Mouse (Mus musculus) C2C12 (cell line): Measurements from ENCODE around the gene Mospd3. TPM values are rescaled to one million over a fixed set of nuclear protein-coding genes. Genes with fewer than 3 reads are reported as not detected.
"Not testable (repeated sequence)": the region's sequence is repeated elsewhere in the genome, so short reads cannot be mapped to it uniquely, and the experiment has no call there.

Experiments
- H3K27me3 ChIP-seq: one replicate; pipeline ENCODE4 v1.6.1; 2011; ENCODE audit not compliant: control insufficient read depth, insufficient read depth, insufficient read length
- H3K36me3 ChIP-seq: one replicate; pipeline ENCODE4 v1.6.1; 2011; ENCODE audit not compliant: control insufficient read depth, insufficient read depth
- H3K4me3 ChIP-seq: one replicate; pipeline ENCODE4 v1.5.1; 2011; ENCODE audit warnings: mild to moderate bottlenecking, control low read depth; ENCODE audit not compliant: poor library complexity, insufficient read depth, severe bottlenecking
- H3K79me2 ChIP-seq: one replicate; pipeline ENCODE4 v1.6.1; 2011; ENCODE audit not compliant: control insufficient read depth, insufficient read depth
- H3K79me3 ChIP-seq: one replicate; pipeline ENCODE4 v1.6.1; 2011; ENCODE audit warnings: low read depth, control low read depth
- H3ac ChIP-seq: one replicate; pipeline ENCODE3; 2011; ENCODE audit warnings: low read depth; ENCODE audit not compliant: control insufficient read depth, insufficient read length
- CEBPB ChIP-seq: IDR thresholded peaks from one replicate; pipeline ENCODE4 v1.6.1; 2011; ENCODE audit warnings: low read depth, mild to moderate bottlenecking, control low read depth, moderate library complexity
- CTCF ChIP-seq: IDR thresholded peaks from one replicate; pipeline ENCODE4 v1.5.1; 2011; ENCODE audit not compliant: control insufficient read depth, insufficient read depth, insufficient read length
- FOSL1 ChIP-seq: IDR thresholded peaks from one replicate; pipeline ENCODE4 v1.8.0; 2011; ENCODE audit warnings: mild to moderate bottlenecking, low read length; ENCODE audit not compliant: poor library complexity, insufficient read depth, severe bottlenecking
- MAX ChIP-seq: IDR thresholded peaks from one replicate; pipeline ENCODE4 v1.6.1; 2011; ENCODE audit warnings: mild to moderate bottlenecking, control low read depth
- MYOD1 ChIP-seq: IDR thresholded peaks from one replicate; pipeline ENCODE4 v1.6.1; 2011; ENCODE audit warnings: low read depth; ENCODE audit not compliant: control insufficient read depth, insufficient read length
- MYOG ChIP-seq: IDR thresholded peaks from one replicate; pipeline ENCODE4 v1.6.1; 2011; ENCODE audit not compliant: control insufficient read depth, insufficient read length; ENCODE audit errors: extremely low read depth
- USF1 ChIP-seq: IDR thresholded peaks from one replicate; pipeline ENCODE4 v1.6.1; 2011; ENCODE audit warnings: low read depth, mild to moderate bottlenecking, control low read depth, moderate library complexity
- polyA plus RNA-seq: library from polyadenylated mRNA; unstranded; fragments of >200 nt; fragmentation: generic; extraction: Trizol; gene quantifications from one replicate; pipeline ENCODE4 v1.2.1, GENCODE M21; 2012; ENCODE audit warnings: missing spikeins

Mospd3 gene
- polyA plus RNA-seq, 1 experiment, result 28.6 TPM

- TF ChIP-seq USF1, result no peak
- TF ChIP-seq MAX, result no peak
- TF ChIP-seq FOSL1, result no peak
- TF ChIP-seq CEBPB, result no peak
- TF ChIP-seq CTCF, result no peak
- no peak for TF ChIP-seq MYOD1
- TF ChIP-seq MYOG, result no peak
- Histone ChIP-seq H3ac (peak overlapping the region; percentile 3), H3K79me2 (peaks cover 40% of the 10 kb centered on the region), H3K36me3 (peaks cover 7% of the 10 kb centered on the region), H3K27me3 (no peaks in the 10 kb centered on the region), H3K4me3 (peak overlapping the region; percentile 39), H3K79me3 (peaks cover 29% of the 10 kb centered on the region)
These were observed 27.1 kb upstream of the Mospd3 start for GRCm38 (mm10) chr5:137627991-137628390.

GRCm38 (mm10) chr5:137623937-137624530 lies 23.2 kb upstream of the Mospd3 start:
- TF ChIP-seq CEBPB (no peak), CTCF (no peak), MYOD1 (no peak), MYOG (no peak), FOSL1 (no peak), MAX (no peak), USF1 (no peak)
- Histone ChIP-seq H3K4me3 (no peak overlapping the region), H3K27me3 (no peaks in the 10 kb centered on the region), H3K36me3 (no peaks in the 10 kb centered on the region), H3K79me2 (peaks cover under 1% of the 10 kb centered on the region), H3ac (no peak overlapping the region), H3K79me3 (no peaks in the 10 kb centered on the region)

- peaks cover 4% of the 10 kb centered on the region for H3K79me3 ChIP-seq
- no peak overlapping the region for H3K4me3 ChIP-seq
- no peaks in the 10 kb centered on the region for H3K27me3 ChIP-seq
- TF ChIP-seq CEBPB (no peak), CTCF (no peak), FOSL1 (no peak), USF1 (no peak), MYOG (no peak), MYOD1 (no peak), MAX (no peak)
- no peaks in the 10 kb centered on the region for H3K36me3 ChIP-seq
- H3ac ChIP-seq, result no peak overlapping the region
- peaks cover 27% of the 10 kb centered on the region for H3K79me2 ChIP-seq
These were observed 14.5 kb upstream of the Mospd3 start for GRCm38 (mm10) chr5:137615347-137615746.

GRCm38 (mm10) chr5:137614921-137615320 lies 14.1 kb upstream of the Mospd3 start:
- H3K4me3 ChIP-seq, H3K79me3 ChIP-seq, H3K27me3 ChIP-seq, H3ac ChIP-seq, H3K36me3 ChIP-seq: not testable (repeated sequence)
- peaks cover 31% of the 10 kb centered on the region for H3K79me2 ChIP-seq

- H3K79me3 ChIP-seq, result peaks cover 22% of the 10 kb centered on the region
- no peak within 1 kb of the TSS for H3K4me3 ChIP-seq
- H3K36me3 ChIP-seq, result peaks cover 13% of the 10 kb centered on the region
- TF ChIP-seq CTCF, result no peak
- TF ChIP-seq USF1, result no peak
- TF ChIP-seq FOSL1, result no peak
- no peak for TF ChIP-seq MYOD1
- TF ChIP-seq CEBPB, result no peak
- TF ChIP-seq MAX, result no peak
- no peak for TF ChIP-seq MYOG
- H3K79me2 ChIP-seq, result peaks cover 45% of the 10 kb centered on the region
- H3ac ChIP-seq, result peak within 1 kb of the TSS; percentile 10
- H3K27me3 ChIP-seq, result no peaks in the 10 kb centered on the region
These were observed 12.7 kb upstream of the Mospd3 start, which contains the start of gene Pcolce for GRCm38 (mm10) chr5:137613550-137613949. TSS of gene Pcolce (minus strand) at chr5:137613784.

GRCm38 (mm10) chr5:137613076-137613475 lies 12.2 kb upstream of the Mospd3 start:
- Histone ChIP-seq H3K4me3 (no peak overlapping the region), H3K27me3 (no peaks in the 10 kb centered on the region), H3ac (peak overlapping the region; percentile 10), H3K79me3 (peaks cover 27% of the 10 kb centered on the region), H3K79me2 (peaks cover 49% of the 10 kb centered on the region), H3K36me3 (peaks cover 17% of the 10 kb centered on the region)
- no peak for TF ChIP-seq MYOD1
- no peak for TF ChIP-seq CTCF
- no peak for TF ChIP-seq USF1
- TF ChIP-seq CEBPB, result no peak
- no peak for TF ChIP-seq FOSL1
- no peak for TF ChIP-seq MAX
- no peak for TF ChIP-seq MYOG
